Mouse (Mus musculus) c-Kit-positive CD71-positive TER-119-negative erythroid progenitor cells, embryonic 14.5 days (primary cell): ENCODE measurements at regions not wholly inside any gene's neighbourhood (a gene's known extent, or its start where the extent isn't known, plus 50 kb on each side); places are given as distances from the start of the nearest gene placed in this dataset.

ENCODE experiments used
- DNase-seq: peaks from one replicate; pipeline ENCODE4 v3.0.0-alpha.2; 2013; ENCODE audit warnings: low read depth

GRCm38 (mm10) chr6:51060848-51061535 is 371.5 kb upstream of the Nfe2l3 start:
- DNase-seq, result no peak

GRCm38 (mm10) chr6:51065156-51065555 is 367.3 kb upstream of the Nfe2l3 start:
- DNase-seq, result no peak

- no peak for DNase-seq
These were observed 365.1 kb upstream of the Nfe2l3 start for GRCm38 (mm10) chr6:51067332-51067731.

GRCm38 (mm10) chr6:51069945-51070344 is 362.5 kb upstream of the Nfe2l3 start:
- DNase-seq, result no peak

GRCm38 (mm10) chr6:51071243-51071642 is 361.2 kb upstream of the Nfe2l3 start:
- no peak for DNase-seq

- no peak for DNase-seq
These were observed 357.4 kb upstream of the Nfe2l3 start for GRCm38 (mm10) chr6:51075026-51075425.

GRCm38 (mm10) chr6:51076861-51077768 is 355.4 kb upstream of the Nfe2l3 start:
- DNase-seq, result no peak

GRCm38 (mm10) chr6:51077769-51078096 is 354.7 kb upstream of the Nfe2l3 start:
- no peak for DNase-seq

GRCm38 (mm10) chr6:51078353-51078966 is 354.0 kb upstream of the Nfe2l3 start:
- DNase-seq, result no peak

GRCm38 (mm10) chr6:51078967-51079355 is 353.5 kb upstream of the Nfe2l3 start:
- no peak for DNase-seq

- DNase-seq, result no peak
These were observed 351.4 kb upstream of the Nfe2l3 start for GRCm38 (mm10) chr6:51081056-51081455.

- DNase-seq, result no peak
These were observed 347.8 kb upstream of the Nfe2l3 start for GRCm38 (mm10) chr6:51084656-51085055.

GRCm38 (mm10) chr6:51085547-51085946 is 346.9 kb upstream of the Nfe2l3 start:
- DNase-seq, result no peak

GRCm38 (mm10) chr6:51086347-51086746 is 346.1 kb upstream of the Nfe2l3 start:
- DNase-seq, result no peak

- no peak for DNase-seq
These were observed 344.7 kb upstream of the Nfe2l3 start for GRCm38 (mm10) chr6:51087806-51088205.

- no peak for DNase-seq
These were observed 343.7 kb upstream of the Nfe2l3 start for GRCm38 (mm10) chr6:51088641-51089372.

- no peak for DNase-seq
These were observed 339.3 kb upstream of the Nfe2l3 start for GRCm38 (mm10) chr6:51093196-51093595.

GRCm38 (mm10) chr6:51094304-51094703 is 338.2 kb upstream of the Nfe2l3 start:
- DNase-seq, result no peak

- no peak for DNase-seq
These were observed 335.0 kb upstream of the Nfe2l3 start for GRCm38 (mm10) chr6:51097488-51097887.

- no peak for DNase-seq
These were observed 332.1 kb upstream of the Nfe2l3 start for GRCm38 (mm10) chr6:51100341-51100740.

GRCm38 (mm10) chr6:51103236-51103635 is 329.2 kb upstream of the Nfe2l3 start:
- DNase-seq, result no peak

GRCm38 (mm10) chr6:51104336-51104735 is 328.1 kb upstream of the Nfe2l3 start:
- no peak for DNase-seq
